Mouse (Mus musculus): Measurements from ENCODE around the gene Adarb2.
A peak's percentile ranks its signal among the peaks of the same experiment; 100 is the strongest.

Gene Adarb2

DNA sequence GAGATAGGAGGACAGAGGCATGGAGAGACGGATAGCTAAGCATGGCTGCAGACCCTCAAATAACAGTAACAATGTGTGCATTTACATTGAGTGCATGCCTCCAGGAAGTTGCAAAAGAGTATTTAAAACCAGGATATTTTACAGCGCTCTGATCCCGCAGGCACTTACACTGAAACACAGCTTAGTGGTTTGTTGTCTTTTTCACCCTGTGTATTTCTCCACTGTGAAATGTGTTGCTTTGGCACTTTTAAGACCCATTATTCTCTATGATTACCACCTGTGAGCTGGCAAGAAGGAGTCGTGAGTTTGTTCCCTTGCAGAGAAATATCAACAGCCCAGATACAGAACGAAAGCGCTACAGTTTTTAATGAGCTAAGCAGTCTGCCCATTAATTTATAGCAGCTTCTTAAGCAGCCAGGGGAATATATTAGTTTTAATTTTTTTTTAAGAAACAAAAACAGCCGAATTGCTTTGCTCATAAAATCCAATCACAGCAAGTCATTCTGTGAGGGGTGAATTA is 167.3 kb downstream of the Adarb2 start:
- no peak for DNase-seq (ENCODE audit: low read depth, low spot score)

DNA sequence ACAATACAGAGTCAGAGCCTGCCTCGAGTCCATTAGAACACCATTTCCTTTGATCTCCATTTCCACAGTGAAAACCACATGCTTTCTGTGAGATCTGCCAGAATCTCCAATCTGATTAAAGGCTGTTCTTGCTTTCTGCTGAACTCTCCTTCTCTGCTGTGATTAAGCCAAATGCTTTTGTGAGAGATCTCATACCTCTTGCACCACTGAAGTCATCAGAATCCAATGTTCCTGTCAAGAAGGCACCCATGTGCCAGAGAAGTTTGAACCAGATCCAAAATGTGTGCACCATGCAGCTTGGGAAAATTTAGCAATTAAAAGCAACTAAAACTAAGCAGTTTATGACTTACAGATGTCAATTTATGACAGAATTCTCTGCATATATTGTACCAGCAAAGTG is 185.9 kb downstream of the Adarb2 start:
- no peak for DNase-seq (ENCODE audit: low read depth, low spot score)

DNA sequence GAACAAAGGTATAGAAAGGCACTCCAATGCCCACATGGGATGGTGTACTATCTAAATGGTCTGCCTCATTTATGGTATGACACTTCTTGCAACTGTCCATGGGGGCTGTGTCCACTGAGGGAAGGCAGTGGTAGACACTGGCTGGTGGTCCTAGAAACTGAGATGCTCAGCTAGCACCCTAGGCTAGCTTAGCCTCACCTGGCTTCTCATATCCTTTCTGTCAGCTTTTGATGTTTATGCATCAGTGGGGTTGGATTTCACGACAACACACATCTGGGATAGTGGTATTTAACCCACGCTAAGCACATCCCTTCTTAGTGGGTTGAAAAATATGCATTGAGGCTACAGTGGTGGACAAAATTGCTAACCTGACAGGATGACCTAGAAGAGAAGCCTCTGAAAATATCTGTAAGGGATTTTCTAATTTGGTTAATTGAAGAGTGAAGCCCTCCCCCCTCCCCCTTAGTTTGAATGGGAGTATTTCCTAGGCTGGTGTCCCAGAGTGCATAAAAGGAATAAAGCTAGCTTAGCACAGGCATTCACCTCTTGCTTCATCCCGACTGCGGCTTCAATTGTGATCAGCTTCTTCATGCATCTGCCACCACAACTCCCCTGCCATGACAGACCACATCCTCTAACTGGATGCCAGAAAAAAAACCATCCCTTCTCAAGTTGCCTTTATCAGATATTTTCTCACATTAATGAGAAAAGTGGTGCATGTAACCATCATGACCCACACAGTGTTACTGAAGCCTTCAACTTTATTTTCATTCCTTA is 197.8 kb downstream of the Adarb2 start:
- DNase-seq (ENCODE audit: low read depth, low spot score) = no peak

DNA sequence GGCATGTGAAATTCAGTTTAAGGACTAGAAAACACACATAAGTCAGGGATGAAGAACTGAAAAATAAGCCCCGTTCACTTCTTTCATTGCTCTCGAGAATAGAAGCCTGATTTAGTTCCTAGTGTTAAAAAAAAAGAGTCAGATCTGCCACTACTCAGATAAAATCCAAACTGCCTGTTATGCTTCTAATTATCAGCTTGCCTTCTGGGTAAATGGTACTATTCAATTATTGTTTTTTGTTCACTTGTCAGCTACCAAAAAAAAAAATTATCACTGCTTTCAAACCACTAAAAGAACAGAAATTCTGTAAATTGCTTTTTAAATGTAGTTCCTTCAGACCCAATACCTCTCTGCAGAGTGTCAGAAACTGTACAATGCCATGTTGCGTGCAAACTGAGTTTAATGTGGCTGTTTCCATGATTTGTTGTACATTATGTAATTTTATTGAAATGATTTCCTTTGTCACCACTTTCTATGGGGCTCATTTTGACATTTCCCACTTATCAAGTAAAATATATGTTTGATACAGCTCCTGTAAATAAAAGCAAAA is 199.7 kb downstream of the Adarb2 start:
- no peak for DNase-seq (ENCODE audit: low read depth, low spot score)

DNA sequence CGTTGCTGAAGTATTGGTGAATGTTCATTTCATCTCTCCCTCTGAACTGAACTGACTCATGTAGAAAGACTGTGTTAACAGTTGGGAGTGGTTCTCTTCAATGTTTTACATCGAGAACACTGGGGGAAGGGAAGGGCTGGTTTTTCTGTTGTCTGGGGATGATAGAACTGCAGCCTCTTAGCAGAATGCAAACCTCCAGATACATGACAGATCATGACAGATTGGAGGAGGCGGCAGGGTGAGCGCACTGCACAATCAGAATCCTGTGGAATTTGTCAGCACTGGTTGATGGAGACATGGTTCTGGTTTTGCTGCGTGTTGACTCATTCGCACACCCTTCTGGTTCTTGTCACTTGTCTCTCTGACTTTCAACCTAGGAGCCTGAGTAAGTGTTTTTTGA is 203.4 kb downstream of the Adarb2 start:
- peak; percentile 61 for DNase-seq (ENCODE audit: low read depth, low spot score)

DNA sequence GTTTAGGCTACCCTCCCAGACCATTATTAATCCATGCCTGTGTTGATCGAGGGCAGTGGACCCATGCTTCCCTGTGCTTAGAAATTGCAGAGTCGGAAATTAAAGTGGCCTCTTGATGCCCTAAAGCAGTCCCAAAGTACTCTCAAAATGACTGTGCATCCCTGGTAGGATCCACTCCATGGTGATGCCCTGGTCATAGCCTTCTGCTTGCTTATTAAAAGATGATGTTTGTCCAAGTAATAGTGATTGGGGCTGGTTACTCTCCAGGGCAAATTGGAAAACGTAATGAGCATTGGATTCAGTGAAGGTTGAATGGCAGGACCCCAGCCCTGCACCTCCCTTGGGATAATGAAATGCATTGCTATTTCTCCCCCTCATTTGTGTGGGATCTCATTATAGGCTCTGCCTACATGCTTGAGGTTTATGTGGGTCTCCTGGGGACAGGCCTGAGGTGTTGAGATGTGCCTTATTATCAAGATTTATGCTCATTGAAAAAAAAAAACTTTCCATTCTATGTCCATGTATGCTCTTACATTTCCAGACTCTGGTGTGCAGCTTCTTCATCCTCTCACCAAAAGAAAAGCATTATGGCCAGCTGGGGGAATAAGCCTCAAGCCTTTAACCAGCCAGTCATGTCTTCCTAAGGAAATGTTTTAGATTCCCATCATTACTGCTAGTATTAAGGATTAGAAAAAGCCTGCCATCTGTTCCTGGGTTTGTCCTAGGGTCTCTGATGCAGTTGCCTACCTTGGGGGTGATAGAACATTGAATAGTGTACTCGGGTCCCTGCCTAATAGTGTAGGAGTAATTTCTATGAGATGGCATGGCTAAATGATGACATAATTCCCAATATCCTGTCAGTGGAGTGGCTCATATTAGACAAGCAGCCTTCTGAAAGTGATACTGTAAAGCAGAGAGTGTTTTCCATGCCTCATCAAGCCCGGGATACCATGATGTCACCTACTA is 208.0 kb downstream of the Adarb2 start:
- no peak for DNase-seq (ENCODE audit: low read depth, low spot score)

DNA sequence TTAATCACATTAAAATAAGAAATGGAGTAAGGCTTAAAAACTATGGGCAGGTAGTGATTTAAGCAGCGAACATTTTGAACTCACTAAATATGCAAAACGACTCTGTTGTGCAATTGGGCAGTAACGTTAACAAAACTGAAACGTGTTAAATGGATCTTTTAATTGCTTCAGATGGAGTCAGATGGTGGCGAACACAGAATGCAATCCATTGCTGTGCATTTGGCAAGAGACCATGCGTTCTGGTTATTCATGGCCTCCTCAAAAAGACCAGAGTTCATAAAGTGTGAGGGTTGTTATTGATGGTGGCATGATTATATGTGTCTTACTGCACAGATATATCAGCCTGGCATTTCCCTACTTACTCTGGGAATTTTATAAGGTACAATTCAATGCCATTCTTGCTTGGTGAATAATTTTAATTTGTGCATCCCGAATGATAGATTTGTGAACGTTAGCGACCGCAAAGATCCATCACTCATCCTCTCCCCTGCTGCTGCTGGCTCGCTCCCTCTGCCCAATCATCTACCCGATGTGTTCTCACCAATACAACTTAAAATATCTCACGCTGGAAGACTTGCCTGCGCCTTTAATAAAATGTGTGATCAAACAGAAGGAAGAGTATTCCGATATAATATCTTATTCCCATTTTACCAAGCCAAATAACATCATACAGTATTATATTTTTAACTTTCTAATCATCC is 221.5 kb downstream of the Adarb2 start:
- no peak for DNase-seq (ENCODE audit: low read depth, low spot score)

DNA sequence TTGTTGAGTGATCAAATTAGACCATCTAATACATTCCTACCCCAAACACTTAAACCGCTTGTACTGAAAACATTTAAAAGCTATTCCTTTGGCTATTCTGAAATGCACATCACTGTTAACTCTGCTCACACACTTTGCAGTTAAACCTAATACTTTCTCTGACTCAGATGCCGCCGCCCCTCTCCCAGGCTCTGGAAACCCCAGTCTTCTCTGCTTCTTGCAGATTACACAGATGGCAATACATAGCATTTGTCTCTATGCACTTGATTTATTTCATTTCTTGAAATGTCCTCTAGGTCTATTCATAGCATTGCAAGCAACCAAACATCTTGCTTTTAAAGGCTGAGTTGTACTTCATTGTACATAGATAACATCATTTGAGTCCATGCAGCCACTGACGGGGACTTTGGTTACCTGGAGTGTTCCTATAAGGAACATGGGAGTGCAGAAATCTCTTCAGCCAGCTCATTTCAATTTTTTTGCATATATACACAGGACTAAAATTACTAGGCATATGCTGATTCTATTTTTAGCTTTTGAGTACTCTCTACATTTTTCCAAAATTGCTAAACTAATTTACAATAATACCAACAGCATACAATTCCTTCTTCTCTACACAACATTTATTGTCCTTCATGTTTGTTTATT is 236.6 kb downstream of the Adarb2 start:
- no peak for DNase-seq (ENCODE audit: low read depth, low spot score)

DNA sequence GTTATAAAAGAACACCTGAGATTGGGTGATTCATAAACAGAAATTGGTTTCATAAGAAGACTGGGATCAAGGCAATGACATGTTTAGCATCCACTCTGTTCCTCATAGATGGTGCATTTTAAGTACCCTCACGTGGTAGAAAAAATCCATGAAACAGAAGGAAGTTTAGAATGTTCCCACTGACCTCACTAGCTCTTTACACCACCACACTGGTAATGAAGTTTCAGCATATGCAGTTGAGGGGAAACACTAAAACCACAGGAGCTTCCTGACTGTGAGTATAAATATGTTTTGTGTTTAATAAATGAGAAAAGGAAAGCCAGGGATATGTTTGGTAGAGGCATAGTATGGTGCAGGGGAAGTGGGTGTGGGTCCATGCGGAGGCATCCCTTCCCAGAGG is 242.7 kb downstream of the Adarb2 start:
- DNase-seq (ENCODE audit: low read depth, low spot score) = no peak

DNA sequence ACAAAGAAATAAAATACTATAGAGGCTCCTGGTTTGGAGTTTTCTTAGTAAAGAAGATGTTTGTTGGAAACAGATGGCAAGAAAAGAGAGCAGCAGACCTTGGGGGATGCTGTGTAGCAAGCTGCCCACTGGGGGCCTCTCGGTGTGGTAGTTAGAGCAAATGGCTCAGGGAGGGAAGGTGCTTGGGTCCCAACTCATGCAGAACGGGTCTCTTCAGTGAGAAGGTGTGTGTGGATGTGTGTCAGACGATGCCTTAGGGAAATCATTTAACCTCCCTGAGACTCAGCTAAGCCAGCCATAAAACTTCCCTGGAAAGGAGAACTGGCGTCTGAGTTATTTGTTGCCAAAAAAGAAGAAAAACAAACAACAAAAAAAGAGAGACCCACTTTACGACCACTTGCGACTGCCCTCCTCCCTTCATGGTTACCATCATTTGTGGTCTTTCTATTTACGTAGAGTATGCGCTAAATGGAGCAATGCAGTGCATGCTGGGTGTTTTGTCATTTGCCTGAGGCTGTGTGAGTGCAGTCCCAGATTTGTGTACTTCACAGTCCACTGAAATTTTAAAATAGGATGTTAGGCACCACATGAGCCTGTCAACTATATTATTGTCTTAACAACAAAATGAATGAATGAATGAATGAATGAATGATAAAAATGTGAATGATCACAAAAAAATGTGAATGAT is 245.7 kb downstream of the Adarb2 start:
- no peak for DNase-seq (ENCODE audit: low read depth, low spot score)

DNA sequence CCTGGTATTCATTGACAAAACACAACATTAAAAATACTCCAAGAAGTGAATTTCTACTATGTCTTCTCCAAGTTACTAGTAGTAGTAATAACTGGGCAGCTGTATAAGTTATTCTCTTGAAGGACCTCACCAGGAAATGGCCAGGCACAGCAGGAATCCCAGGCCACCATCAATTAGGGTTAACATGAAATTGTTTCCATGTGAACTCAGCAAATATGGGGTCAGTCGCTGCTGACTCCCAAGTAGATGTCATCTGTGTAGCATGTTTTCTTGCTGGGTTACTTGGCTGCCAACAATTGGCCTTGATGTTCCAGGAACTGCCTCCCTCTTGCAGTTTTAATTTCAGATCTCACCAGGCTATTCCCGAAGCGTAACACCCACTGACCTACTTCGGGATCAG is 248.9 kb downstream of the Adarb2 start:
- DNase-seq (ENCODE audit: low read depth, low spot score) = no peak

DNA sequence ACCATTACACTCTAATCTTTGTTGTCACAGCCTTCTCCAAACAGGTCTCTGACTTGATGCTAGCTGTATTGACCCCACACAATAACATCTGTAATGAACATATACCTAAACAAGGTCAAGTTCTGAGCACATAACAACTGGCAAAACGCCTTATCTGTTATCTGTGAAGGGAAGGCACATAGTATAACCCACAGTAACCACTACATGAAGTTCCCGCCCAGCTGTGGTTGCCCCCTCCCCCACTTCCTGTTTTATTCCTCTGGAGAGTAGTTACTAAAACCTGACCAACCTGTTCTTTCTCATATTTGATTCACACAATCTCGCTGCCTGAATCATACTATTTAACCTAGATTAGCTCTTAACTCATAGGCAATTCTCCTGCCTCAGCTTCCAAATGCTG is 254.2 kb downstream of the Adarb2 start:
- no peak for DNase-seq (ENCODE audit: low read depth, low spot score)

DNA sequence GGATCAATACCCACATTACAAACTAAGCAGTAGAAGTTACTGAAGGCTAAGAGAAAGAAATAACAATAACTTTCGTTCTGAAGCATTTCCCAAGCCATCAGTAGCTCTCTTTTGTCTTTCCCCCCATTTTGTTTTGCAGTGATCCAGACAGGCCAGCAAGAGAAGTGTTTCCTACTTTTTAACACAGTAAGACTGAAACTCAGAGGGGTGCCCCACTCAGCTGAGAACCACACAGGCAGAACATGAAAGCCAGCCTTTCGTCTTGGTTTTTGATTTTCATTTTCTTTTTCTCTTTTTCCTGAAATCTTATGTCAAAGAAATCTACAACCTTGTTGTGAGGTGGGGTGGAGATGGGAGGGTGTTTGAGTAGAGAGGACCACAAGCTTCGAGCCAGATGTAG is 255.2 kb downstream of the Adarb2 start:
- DNase-seq (ENCODE audit: low read depth, low spot score) = no peak

DNA sequence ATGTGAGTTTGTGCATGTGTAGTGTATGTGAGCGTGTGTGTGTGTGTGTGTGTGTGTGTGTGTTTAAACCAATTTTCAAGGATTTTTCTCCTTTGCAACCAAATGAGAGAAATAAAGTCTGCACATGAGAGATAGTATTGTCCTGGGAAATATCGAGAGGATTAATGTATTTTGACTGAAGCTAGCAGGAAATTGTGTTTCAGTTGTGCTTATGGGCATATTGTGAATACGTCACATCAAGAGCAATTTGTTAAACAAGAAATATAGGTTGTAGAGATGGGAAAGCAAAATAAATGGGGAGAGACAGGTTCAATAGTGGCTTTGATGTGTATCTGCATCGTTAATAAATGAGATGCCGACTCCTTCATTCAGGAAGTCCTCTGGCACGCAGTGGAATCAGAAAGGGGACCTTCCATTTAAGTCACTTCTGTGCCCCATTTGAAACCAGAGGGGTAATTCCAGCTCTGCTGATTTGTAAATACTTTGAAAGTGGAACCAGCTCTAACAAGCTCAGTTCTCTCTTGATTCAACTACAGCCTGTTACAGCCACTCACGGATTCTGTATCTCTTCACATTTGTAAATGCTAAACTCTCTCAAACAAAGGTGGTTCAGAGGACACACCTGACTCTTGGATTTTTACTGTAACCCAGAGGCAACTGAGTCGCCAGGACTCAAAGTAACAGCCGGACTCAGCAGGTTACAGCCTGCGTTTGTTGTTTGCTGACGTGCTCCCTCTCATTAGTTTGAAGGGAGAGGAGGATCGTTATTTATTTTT is 265.1 kb downstream of the Adarb2 start:
- DNase-seq (ENCODE audit: low read depth, low spot score) = no peak

DNA sequence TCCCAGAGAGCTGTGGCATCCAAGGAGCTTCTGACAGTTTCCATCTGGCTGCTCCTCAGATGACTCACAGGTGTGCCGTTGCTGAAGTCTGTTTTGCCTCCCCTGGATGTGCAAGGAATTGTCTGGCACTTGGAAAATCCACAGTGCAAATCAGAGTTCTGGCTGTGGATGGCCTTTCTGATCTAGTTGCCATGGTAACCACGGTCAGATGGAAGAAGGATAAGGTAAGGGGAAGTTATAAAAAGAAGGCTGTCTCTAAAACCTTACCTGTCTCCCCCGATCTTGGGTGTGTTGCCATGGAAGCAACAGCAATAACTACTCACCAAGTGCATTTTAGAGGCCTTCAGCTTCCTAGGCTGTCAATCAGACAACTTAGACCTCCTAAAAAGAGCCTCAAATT is 273.6 kb downstream of the Adarb2 start:
- peak; percentile 27 for DNase-seq (ENCODE audit: low read depth, low spot score)

DNA sequence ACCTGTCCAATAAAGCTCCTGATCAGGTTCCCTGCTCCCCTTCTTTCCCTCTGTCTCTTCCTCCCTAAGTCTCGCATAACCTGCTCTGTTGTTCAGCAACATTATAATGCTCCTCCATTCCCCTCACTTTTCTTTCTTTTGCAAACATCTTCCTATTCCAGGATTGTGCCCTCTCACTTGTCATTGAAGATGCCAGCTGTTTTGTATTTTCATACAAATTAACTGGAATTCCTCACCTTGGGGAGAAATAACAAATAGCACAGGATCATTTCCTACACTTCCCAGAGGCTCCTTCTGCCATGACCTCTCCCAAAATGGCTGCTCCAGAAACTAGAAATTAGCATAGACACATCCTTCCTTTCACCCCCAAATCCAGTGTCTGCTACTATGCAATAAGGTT is 276.1 kb downstream of the Adarb2 start:
- DNase-seq (ENCODE audit: low read depth, low spot score) = no peak

DNA sequence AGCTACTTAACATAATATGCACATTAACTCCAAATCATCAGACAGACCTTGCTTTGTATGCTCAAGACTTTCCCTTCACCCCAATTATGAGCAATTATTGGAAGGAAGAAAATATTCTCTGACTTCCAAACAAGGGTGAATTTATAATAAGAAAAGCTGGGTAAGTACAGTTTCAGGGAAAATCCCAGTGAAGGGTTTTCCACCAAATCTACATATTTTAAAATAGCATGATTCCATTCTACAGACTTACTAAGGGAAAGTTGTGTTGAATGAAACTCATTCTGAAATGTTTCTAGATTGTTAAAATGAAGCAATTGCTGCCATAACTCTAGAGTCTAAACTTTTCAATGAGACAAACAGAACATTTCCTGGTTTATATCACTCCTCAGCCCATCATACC is 277.3 kb downstream of the Adarb2 start:
- no peak for DNase-seq (ENCODE audit: low read depth, low spot score)

DNA sequence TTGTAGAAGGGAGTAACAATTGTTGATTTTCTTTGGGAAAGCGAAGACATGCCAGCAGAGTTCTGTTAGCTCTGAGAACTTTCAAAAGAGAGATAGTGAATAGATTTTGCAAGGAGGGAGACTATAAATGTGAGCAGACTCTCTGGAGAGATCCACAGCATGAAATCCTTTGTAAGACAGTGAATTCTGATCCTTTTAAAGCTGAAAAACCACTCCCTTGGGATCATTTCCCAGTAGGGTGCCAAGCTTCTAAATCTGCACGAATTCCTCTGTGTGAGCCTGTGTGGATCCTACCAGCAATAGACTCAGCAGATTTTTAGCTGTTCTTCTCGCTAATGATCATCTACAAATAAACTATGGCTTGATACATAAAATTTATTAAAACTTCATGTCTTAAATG is 278.7 kb downstream of the Adarb2 start:
- no peak for DNase-seq (ENCODE audit: low read depth, low spot score)

DNA sequence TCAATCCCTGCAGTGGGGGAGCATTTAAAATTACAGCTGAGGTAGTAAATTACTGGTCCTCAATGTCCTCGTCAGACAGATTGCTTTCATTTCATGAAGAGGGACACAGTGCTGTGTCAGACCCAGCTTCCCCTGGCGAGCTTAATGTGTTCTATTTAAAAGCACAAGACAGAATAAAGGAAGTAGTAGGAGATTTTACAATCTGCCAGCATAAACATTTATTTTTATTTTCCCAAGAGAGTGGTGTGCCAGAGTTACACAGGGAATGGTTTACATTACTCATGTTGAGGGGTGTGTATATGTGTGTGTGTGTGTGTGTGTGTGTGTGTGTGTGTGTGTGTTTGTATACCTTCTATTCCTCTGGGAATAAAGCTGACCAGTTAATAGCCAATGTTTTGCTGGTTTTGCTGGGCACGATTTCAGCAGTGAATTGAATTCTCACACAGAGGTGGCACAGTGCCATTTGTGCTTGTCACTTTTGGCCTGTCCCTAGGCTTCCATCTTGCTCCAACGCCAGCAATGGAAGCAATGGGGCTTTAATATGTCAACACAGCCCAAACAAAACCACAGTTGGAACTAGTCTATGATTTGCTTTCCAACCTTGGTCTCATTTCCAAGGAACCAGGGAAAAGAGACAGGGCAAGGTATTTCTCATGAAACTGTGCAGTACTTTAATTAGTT is 282.1 kb downstream of the Adarb2 start:
- peak; percentile 40 for DNase-seq (ENCODE audit: low read depth, low spot score)
